Mouse (Mus musculus): Measurements from ENCODE around the gene Fbn1. TPM values are rescaled to one million over a fixed set of nuclear protein-coding genes. Genes with fewer than 3 reads are reported as not detected.

Gene Fbn1
- total RNA-seq, 2 experiments from 2014 or later, result not detected

DNA sequence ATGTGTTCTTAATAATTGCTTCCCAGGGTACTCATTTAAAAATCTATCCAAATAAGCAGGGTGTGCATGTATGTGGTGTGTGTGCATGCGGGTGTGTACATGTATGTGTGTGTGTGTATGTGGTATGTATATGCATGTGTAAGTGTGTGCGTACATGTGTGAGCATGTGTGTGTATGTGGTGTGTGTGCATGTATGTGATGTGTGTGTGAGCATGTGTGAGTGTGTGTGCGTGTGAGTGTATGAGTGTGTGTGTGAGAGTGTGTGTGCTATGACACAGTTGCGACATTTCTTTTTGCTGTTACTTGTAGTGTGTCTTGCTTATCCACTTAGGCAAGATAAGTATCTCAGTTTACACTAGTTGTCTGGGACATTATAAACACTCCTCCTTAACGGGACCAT lies 151.7 kb downstream of the Fbn1 start:
- no peak for ATAC-seq (replicated peaks; ENCODE audit: low FRiP score, low TSS enrichment, poor library complexity, severe bottlenecking)

DNA sequence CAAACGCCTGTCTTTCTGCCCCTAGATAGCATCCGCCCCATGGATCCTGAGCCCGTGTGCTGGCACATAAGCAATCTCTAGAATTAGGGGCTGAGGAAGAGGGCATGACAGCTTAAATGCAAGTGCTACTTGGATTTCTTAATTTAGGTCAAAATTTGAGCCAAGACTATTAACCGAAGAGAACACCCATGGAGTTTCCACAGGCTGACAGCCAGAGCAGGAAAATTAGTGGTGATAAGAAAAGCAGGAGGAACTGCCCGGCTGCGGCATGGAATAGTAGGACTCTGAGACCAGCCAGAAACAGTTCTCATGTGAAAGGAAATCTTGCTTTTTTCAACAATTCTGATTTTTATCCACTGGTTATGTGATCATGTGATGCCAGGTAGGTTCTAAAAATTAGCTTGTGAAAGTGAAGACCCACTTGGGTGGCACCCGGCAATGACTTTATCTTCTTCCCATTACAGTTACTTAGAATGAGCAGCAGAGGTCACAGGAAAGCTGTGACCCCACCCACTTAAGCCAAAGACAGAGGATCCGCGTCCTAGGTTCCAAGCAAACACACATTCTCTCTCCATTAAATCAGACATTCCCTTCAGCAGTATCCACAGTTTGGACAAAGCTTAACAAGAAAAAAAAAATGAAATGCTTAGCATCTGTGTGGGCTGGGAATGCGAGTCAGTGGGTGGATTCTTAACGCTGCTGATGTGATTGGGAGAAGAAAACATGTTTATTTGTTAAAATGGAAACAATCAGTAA lies 152.4 kb downstream of the Fbn1 start:
- ATAC-seq (replicated peaks; ENCODE audit: low FRiP score, low TSS enrichment, poor library complexity, severe bottlenecking), result no peak

DNA sequence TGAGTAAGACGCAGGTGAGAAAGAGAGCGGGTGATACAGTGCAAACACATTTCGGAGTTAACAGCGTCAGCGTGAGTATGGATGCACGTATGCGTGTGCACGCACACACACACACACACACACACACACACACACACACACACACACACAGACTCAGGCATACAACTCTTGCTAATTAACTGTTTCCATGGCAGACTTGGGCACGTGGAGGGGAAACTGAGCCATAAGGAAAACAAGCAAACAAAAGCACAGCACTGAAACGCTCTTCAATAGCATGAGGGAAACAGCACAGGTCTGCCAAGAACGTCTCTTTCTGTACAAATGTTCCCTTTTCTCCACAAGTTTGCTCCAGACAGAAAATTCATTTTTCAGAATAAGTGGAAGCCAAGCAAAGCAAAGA lies 153.2 kb downstream of the Fbn1 start:
- no peak for ATAC-seq (replicated peaks; ENCODE audit: low FRiP score, low TSS enrichment, poor library complexity, severe bottlenecking)

DNA sequence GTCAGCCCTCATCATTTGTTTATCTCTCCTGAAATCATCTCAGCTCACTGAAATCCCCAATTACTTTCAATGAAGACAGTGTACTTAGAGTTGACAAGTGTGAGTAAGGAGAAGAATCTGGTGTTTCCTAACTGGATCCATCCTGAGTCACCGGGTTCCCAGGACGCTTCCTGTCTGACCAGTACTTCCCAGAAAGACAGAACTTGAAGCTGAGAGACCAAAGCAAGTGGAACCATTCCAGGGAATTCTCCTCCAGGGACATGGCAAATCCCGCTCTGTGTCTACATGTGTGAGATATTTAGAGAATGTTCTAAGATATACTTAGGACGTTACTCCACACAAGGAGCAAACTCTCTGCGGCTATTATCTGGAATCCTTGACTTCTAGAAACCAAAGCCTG lies 158.6 kb downstream of the Fbn1 start:
- no peak for ATAC-seq (replicated peaks; ENCODE audit: low FRiP score, low TSS enrichment, poor library complexity, severe bottlenecking)

DNA sequence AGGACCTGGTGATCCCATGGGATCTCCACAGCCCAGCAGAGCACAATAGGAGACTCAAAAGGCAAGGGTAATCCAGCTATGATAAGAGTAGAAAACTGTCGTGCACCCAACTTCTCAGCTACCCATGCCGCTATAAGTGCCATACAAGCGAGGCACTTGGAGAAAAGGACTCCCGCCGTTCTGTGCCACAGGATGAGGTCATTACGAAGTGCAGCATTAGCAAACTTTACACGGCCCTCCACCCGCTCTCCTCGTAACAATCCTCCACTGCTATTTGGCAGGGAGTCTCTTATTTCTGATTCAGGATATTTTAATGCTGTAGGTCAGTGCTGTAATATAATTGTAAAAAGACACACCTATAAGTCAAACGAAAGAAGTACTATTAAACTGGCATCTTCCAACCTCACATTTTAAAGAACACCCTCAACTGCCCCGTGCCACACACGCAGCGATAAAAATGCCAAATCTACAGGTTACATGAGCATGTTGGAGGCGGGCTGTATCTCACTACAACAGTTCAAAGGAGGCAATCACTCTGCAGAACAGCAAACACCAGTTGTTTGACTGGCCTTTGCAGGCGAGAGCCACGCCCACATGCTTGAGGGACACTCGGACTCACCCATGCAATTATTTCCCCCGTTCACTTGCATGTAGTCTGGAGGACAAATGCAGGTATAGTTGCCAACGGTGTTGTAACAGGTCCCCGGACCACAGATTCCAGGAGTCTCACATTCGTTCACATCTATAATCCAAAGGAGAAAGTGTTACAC lies 165.4 kb downstream of the Fbn1 start:
- ATAC-seq (replicated peaks; ENCODE audit: low FRiP score, low TSS enrichment, poor library complexity, severe bottlenecking), result no peak

DNA sequence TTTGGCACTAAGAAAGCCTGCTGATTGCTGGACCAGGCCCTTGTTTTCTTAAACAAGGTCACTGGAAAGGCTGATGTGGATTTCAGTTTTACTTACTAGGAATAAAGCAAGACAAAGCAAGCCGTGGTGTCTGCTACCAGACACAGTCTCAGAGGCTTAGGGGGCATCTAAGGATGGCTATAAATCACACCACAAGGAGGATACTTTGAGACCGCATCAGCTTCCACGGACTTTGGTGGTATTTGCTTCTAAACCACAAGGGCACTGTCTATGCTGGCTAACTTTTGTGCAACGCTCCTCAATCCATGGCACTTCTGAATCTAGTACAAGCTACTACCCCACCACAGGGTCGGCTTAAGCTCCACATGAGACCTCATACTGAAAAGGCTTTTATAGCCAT lies 167.4 kb downstream of the Fbn1 start:
- ATAC-seq (replicated peaks; ENCODE audit: low FRiP score, low TSS enrichment, poor library complexity, severe bottlenecking), result no peak

DNA sequence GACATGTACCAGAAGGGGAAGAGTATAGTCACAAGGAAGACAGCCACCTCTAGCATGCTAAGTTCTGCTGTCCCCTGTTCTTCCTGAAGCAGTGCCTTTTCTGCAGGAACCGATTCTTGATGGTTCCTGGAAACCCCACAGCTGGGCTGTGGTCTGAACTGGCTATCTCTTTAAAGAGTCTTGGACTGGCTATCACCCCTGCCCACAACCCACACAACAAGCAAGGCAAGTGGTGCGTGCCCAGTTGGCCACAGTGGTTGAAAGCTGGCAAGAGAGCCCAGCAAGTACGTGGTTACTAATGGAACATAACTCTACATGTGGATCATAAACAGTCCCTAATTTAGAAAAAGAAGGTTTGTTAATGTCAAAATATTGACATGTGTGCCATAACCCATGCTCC lies 170.6 kb downstream of the Fbn1 start:
- ATAC-seq (replicated peaks; ENCODE audit: low FRiP score, low TSS enrichment, poor library complexity, severe bottlenecking), result no peak

DNA sequence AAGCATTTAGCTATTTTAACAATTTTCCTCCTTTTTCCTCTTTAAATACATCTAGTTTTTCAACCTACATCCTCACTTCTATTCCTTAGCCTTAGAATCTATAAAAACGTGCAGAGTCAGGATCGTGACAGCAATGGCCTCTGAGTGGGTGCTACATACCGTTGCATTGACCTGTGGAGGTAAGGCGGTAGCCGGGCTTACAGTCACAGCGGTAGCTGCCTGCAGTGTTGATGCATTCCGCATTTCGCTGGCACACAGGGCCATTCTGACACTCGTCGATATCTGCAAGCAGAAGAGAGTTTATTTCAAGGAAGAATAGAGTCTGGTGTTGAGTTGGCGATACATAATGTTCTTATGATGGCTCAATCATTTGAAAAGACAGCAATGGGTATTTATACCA lies 172.6 kb downstream of the Fbn1 start:
- ATAC-seq (replicated peaks; ENCODE audit: low FRiP score, low TSS enrichment, poor library complexity, severe bottlenecking), result no peak

DNA sequence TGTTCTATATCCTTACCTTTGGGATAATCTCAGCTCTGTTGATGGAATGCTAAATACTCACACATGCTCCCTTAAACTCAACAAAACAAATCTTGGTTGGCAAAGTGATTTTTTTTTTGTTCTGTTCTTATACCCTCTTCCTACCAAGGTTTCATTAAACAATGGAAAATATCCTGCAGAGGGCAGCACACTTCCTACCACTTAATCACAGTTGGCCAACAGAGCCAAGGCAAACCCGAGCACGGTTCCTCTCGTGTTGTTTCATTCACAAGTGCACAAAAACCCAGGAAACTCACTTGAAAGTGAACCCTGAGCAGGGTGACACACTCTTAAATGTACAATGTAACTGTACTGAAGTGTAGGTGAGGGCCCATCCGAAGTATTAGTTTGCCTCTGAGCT lies 173.6 kb downstream of the Fbn1 start:
- ATAC-seq (replicated peaks; ENCODE audit: low FRiP score, low TSS enrichment, poor library complexity, severe bottlenecking), result no peak

DNA sequence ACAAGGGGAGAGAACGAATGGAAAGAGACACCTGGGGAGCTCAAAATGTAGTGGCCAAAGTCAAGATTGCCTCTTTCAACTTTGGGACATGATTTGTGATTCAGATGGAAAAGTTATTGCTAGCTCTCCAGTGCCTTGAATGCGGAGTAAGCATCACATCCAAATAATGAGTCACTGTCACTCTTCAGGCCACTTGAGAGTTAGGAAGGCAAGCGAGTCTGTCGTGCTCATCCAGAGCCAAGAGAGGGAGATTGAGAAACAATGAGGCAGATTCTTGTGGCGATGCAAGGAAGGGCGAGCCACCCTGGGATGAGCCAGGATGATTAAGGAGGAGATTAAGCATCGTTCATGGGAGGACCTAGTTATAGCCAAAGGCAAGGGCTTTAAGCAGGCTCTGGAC lies 176.2 kb downstream of the Fbn1 start:
- ATAC-seq (replicated peaks; ENCODE audit: low FRiP score, low TSS enrichment, poor library complexity, severe bottlenecking), result no peak

DNA sequence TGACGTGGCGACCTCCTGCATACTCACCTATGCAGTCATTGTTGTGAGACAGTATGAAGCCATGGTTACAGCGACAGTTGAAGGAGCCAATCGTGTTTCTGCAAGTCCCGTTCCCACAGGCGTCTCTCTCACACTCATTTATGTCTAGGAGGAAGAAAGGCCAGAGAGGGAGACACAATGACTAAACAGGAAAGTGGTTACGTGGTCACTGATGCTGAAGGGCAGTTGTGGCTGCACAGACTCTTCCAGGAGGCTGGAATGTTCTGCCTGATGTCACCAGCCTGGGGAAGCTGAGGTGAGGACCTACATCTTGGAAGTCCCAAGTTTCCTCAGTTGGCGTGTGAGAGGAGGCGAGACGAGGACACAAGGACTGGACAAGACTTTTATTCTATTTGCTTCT lies 177.3 kb downstream of the Fbn1 start:
- ATAC-seq (replicated peaks; ENCODE audit: low FRiP score, low TSS enrichment, poor library complexity, severe bottlenecking), result no peak

DNA sequence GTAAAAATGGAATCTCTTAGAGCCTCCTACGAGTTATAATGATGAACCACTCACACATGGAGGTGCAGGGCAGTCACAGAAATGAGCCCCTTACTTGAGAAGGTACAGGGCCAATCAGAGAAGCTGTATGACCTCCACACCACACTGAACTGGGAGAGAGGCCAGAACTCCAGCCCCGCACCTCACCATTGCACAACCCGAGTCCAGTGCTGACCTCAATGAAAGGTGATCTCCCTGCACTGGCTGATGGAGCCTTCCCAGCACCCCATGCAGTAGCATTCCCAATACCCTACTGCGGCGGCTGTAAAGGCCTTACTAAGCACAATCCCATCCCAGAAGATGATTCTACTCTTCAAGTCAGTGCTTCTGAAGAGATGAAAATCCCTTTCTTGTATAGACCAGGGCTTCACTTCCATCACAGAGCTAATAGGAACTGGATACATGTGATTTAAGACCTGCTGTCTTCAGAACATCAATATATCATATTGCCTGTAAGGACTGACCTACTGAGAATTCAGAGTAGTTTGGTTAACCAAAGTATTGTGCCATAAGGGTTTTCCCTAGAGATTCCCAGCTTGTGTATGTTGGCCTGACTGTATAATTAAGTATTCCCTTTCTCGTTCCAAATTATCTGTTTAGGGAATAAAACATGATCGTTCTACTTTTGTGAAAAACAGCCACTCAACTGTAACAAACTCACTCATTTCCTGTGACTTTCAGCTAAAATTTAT lies 182.5 kb downstream of the Fbn1 start:
- no peak for ATAC-seq (replicated peaks; ENCODE audit: low FRiP score, low TSS enrichment, poor library complexity, severe bottlenecking)

DNA sequence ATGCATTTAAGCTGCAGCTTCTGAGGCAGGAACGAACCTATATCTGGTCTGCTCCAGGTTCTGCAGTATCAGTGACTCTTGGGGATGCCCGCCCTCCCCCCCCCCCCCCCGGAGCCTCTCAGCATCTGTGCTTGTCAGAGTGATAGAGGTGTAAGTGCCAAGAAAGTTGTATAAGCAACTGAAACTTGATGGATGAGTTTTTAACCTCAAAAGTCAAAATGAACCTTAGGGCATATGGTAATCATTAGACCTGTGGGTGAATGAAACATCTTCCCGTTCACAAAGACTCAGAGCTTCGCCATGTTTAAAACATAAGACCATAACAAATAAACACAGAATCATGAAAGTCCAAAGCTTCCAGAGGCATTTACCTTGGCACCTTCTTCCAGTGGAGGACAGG lies 183.3 kb downstream of the Fbn1 start:
- no peak for ATAC-seq (replicated peaks; ENCODE audit: low FRiP score, low TSS enrichment, poor library complexity, severe bottlenecking)

DNA sequence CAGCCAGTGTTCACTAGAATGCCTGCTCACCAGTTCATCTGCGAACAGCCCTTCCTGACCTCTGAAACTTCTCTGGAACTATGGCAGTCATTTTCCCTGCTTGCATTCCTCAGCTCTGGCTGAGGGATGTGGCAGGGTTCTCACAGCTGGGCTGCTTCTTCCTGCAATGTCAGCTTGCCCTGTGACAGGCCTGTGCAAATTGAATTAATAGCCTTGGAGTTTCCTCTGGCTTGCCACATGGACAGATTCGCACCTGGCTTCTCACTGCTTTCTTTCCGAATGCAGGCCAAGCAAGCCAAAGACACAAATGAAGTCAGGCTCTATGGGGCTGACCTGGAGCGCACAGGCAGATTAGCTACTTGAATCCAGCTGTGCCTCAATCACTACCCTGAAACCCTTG lies 184.4 kb downstream of the Fbn1 start:
- ATAC-seq (replicated peaks; ENCODE audit: low FRiP score, low TSS enrichment, poor library complexity, severe bottlenecking), result no peak

DNA sequence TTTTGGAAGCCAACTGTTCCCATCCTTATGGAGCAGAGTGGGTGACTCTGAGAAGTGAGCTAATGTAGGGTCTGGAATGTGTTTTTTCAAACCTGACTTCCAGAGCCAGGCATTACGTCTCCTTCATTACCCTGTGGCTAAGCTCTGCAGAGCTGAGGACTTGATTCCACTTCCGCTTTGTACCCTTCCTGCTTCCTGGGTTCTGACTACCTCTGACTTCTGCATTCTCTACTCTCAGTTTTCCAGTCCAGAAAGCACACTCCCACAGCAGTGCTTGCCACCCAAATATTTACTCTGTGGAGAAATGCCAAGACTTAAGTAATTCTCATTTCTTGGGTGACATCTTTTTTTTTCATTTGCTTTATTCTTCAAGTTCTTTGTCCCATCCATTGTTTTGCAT lies 185.2 kb downstream of the Fbn1 start:
- ATAC-seq (replicated peaks; ENCODE audit: low FRiP score, low TSS enrichment, poor library complexity, severe bottlenecking), result no peak

DNA sequence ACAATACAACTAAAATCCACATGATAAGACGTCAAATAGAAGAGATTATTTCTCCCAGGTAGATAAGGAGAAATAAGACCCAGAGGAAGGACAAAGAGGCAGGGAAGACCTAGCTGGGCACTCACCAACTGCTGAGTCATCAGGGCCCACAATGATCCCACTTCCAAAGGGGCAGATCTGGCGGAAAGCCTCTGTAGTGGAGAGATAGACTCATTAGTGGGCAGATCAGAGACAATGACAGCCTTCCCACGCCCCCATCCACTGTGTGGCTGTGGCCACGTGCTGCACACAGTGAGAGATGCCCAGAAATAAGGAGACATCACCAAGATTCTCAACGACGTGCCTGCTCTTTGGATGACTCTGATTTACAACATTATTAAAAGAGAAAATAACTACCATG lies 186.7 kb downstream of the Fbn1 start:
- ATAC-seq (replicated peaks; ENCODE audit: low FRiP score, low TSS enrichment, poor library complexity, severe bottlenecking), result no peak

DNA sequence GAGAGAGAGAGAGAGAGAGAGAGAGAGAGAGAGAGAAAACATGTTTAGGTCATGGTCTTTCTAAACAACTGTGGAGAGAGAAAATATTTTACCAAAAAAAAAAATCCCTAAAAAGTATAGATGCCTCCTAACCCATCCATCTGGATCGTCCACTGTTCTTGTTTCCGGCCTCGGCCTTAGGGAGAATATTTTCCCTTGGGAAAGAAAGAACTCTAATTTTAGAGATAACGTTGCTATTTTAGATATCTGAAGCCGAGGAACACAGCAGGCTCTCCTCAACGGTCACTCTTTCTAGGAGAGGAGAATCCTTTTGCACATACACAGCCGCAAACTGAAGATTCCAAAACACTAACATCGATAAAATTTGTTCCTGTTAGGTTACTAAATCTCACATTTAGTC lies 188.1 kb downstream of the Fbn1 start:
- ATAC-seq (replicated peaks; ENCODE audit: low FRiP score, low TSS enrichment, poor library complexity, severe bottlenecking), result no peak

DNA sequence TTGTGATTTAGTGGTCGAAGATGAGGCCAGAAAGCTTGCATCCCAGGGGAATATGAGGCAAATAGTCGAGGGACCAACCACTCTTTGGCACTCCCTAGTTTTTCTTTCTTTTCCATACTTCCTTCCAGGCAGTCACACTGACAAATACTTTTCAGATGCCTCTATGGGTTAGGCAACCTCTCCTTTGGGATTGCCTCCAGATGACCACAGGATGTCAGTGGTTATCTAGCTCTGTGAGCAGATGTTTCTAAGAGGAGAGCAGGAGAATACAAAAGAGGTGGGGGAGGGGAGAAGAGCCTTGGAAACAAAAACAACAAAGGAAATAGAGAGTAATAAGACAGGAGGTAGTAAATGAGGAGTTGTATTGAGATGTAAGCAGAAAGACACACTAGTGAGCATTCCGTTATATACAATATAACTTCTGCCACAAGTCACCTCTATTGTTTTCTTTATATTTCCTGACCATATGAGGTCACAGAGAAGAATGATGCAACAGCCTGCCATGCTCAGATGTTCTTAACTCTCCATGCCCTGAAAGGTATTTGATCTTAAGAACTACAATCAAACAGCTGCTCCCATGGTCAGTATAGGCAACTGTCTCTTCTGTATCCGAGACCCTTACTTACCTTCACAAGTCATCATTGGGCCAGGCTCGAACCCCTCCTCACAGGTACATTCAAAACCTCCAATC lies 189.3 kb downstream of the Fbn1 start:
- ATAC-seq (replicated peaks; ENCODE audit: low FRiP score, low TSS enrichment, poor library complexity, severe bottlenecking), result no peak

DNA sequence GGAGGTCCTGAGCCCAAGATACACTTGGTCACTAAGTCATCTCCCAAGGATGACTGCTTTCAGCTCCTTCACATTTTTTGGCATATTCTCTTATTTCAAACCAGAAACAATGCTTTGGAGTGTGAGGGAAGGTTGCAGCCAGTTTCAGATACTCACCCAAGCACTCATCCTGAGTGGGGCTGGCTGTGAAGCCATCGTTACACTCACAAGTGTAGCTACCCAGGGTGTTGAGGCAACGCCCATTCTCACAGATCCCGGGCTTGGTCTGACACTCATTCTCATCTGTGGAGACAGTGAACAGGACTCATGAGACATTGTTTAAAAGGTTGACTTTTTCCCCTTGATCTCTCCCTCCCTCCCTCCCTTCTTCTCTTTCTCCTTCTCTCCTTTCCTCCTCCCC lies 192.6 kb downstream of the Fbn1 start:
- ATAC-seq (replicated peaks; ENCODE audit: low FRiP score, low TSS enrichment, poor library complexity, severe bottlenecking), result no peak
